Mouse (Mus musculus) megakaryocyte, embryonic 14.5 days (primary cell): ENCODE measurements around the gene Hp1bp3.

Source experiments
- FLI1 ChIP-seq: IDR thresholded peaks from 2 replicates; pipeline ENCODE4 v1.6.1; 2012; ENCODE audit warnings: low read length, inconsistent platforms, mixed read lengths
- GATA1 ChIP-seq: IDR thresholded peaks from 3 replicates; pipeline ENCODE4 v1.6.1; 2012; ENCODE audit warnings: mixed read lengths, low read length, inconsistent platforms, borderline replicate concordance

DNA sequence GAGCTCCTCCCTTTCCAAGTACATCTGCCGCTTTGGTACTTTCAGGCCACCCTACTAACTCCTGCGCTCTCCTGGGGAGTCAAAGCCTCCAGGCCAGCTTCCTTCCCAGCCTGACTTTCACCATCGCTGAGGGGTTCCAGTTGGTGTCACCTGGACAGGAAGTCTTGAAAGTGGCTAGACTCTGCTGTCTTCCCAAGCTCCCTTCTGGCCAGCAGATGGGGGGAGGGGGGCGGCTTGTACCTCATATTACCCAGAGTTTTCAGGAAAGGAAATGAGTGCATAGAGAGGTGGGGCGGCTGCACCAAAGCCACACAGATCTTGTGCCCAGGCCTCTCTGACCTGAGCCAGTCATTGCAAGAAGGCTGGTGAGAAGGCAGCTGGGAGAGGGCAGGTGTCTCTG is 36.1 kb downstream of the Hp1bp3 start:
- TF ChIP-seq GATA1 (no peak), FLI1 (no peak)
